Mouse (Mus musculus) brain, embryonic 14.5 days (tissue): Measurements from ENCODE around the gene Fkbp8. TPM values are rescaled to one million over a fixed set of nuclear protein-coding genes. Genes with fewer than 3 reads are reported as not detected.

ENCODE experiments used
- DNase-seq: peaks from one replicate; pipeline ENCODE4 v3.0.0-alpha.2; 2011; ENCODE audit warnings: low read depth
- CTCF ChIP-seq: fragments of 200-500 bp; IDR thresholded peaks from 2 replicates; pipeline ENCODE4 v1.5.1; 2012; ENCODE audit warnings: inconsistent platforms, mild to moderate bottlenecking, moderate library complexity, borderline replicate concordance; ENCODE audit not compliant: insufficient read depth, insufficient read length; ENCODE audit errors: extremely low read depth
- POLR2A ChIP-seq: fragments of 200-500 bp; IDR thresholded peaks from 2 replicates; pipeline ENCODE4 v1.6.1; 2012; ENCODE audit warnings: mild to moderate bottlenecking, inconsistent platforms, borderline replicate concordance; ENCODE audit not compliant: poor library complexity, insufficient read depth, insufficient read length, severe bottlenecking; ENCODE audit errors: extremely low read depth
- polyA plus RNA-seq: library from polyadenylated mRNA; depleted of rRNA; stranded (reverse); fragments of >200 nt; gene quantifications from 2 replicates; pipeline ENCODE4 v1.2.3, GENCODE M21; 2012

Fkbp8 gene
- polyA plus RNA-seq, 1 experiment, result 485 TPM

- DNase-seq, result peak; percentile 44
- TF ChIP-seq POLR2A (no peak), CTCF (no peak)
Measured at GRCm38 (mm10) chr8:70553740-70554139, 26.2 kb downstream of the Fkbp8 start.

- TF ChIP-seq CTCF, result no peak
- TF ChIP-seq POLR2A, result no peak
- no peak for DNase-seq
Measured at GRCm38 (mm10) chr8:70555079-70555747, 27.7 kb downstream of the Fkbp8 start.

- no peak for DNase-seq
- TF ChIP-seq POLR2A, result no peak
- no peak for TF ChIP-seq CTCF
Measured at GRCm38 (mm10) chr8:70558334-70558733, 30.8 kb downstream of the Fkbp8 start.

- no peak for DNase-seq
- TF ChIP-seq POLR2A (no peak), CTCF (no peak)
Measured at GRCm38 (mm10) chr8:70558983-70559382, 31.5 kb downstream of the Fkbp8 start.

GRCm38 (mm10) chr8:70560096-70560495, 32.6 kb downstream of the Fkbp8 start:
- no peak for TF ChIP-seq POLR2A
- DNase-seq, result no peak

- no peak for DNase-seq
- TF ChIP-seq POLR2A (no peak), CTCF (no peak)
Measured at GRCm38 (mm10) chr8:70560564-70560963, 33.0 kb downstream of the Fkbp8 start.

GRCm38 (mm10) chr8:70561357-70561756, 33.8 kb downstream of the Fkbp8 start:
- no peak for DNase-seq
- no peak for TF ChIP-seq POLR2A
- no peak for TF ChIP-seq CTCF

GRCm38 (mm10) chr8:70561809-70562535, 34.4 kb downstream of the Fkbp8 start:
- DNase-seq, result no peak
- TF ChIP-seq CTCF (no peak), POLR2A (no peak)

GRCm38 (mm10) chr8:70562802-70563201, 35.3 kb downstream of the Fkbp8 start:
- no peak for DNase-seq
- TF ChIP-seq POLR2A, result no peak
- TF ChIP-seq CTCF, result no peak

- DNase-seq, result no peak
- TF ChIP-seq POLR2A (no peak), CTCF (no peak)
Measured at GRCm38 (mm10) chr8:70563763-70564387, 36.4 kb downstream of the Fkbp8 start.

- no peak for DNase-seq
- no peak for TF ChIP-seq POLR2A
- TF ChIP-seq CTCF, result no peak
Measured at GRCm38 (mm10) chr8:70564696-70565235, 37.2 kb downstream of the Fkbp8 start.
